Mouse (Mus musculus): ENCODE measurements around the gene Hal.
"Not testable (repeated sequence)": the region's sequence is repeated elsewhere in the genome, so short reads cannot be mapped to it uniquely, and the experiment has no call there.

Gene Hal

DNA sequence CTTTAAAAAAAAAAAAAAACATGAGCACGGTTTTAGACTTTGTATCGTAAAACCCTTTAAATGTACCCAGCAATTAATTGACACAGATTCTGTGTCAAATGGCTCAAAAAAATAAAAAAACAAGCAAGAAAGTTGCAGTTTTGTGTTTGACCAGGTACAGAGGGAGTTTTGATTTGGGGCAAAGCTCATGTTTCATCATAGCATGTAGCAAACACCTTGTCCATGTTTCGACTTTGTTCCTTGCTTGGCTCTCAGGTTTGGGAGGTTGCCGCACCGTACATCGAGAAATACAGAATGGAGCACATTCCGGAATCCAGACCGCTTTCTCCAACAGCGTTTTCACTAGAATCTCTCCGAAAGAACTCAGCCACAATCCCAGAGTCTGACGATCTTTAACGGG is 27.4 kb downstream of the Hal start:
- DNase-seq (ENCODE audit: low read depth, low spot score): no peak

DNA sequence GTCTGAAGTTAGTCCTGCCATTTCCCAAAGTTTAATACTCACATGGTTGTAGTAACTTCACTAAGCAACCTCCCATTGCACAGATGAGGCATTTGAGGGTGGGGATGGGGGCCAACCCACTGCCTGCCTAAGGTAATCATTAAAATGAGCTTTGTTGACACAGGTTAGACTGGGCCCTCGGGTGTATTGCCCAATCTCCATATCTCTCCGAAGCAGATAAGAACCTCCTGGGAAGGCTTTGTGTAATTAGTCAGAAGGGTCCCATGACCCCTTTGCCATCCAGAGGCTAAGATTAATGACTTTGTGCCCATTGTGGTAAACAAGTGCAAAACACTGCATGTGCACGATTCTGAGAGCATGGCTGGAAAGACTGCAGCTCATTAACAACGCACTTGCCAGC is 29.2 kb downstream of the Hal start:
- DNase-seq (ENCODE audit: low read depth, low spot score): no peak

DNA sequence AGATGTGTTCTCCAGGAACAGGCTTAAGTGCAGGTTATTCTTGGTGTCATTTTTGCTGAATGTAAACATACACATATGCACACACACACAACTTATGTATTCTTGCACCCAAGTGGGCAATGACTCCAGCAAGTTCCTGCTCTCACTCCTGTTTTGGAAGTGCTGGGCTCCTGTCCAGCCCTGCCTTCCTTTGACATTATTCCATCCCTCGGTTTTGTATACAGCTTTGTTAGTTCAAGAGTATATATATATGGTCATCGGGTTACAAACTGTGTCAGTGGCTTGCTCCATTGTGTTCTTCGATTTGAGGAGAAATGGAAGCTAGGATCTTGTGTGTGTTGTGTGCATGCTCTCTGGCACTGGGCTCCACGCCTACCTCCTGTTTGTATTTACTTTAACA is 29.6 kb downstream of the Hal start:
- DNase-seq (ENCODE audit: low read depth, low spot score): no peak

DNA sequence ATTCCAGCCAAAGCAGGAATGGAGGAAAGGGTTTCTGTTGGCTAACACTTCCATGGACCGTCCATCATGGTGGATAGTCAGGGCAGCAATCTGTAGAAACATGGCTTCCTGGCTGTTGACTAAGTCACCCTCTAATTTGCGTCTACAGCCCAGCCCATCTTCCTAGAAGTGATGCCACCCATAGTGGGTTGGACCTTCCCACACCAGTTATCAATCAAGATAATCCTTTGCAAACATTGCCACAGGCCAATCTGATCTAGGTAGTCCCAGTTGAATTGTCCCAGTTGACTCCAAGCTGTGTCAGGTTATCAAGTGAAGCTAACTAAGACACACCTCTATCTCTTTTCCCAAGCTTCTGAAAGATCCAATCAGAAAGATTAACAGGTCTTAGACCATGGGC is 30.1 kb downstream of the Hal start:
- DNase-seq (ENCODE audit: low read depth, low spot score): no peak

DNA sequence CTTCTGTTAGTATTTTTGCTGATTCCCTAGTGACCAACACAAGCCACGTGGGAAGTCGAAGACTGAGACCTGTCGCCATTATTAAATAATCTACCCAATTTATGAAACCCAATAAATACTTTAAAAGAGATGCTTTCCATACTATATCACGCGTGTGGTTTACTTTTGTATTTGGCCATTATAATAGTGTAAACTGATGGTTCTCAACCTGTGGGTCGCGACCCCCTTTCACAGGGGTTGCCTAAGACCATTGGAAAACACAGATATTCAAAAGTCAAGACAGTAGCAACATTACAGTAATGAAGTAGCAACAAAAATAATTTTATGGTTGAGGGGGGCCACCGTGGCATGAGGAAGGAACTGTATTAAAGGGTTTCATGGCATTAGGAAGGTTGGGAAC is 30.6 kb downstream of the Hal start:
- DNase-seq (ENCODE audit: low read depth, low spot score): no peak

DNA sequence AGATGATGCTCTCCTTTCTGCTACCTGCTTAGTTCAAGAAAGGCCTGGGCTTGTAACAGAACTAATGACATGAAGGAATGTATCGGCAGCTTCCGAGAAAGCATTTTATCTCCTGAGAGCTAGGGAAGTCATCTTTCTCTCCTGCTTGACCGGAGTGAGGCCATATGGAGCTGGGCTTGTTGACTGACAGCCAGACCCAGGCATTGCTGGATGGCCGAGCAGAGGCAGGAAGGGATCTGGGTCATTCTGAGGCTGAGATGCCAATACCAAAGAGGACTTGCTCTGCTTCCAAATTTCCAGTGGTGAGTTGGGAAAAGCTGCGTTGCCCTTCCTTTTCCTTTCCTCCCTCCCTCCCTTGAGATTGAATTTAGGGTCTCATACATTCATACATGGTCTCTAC is 31.2 kb downstream of the Hal start:
- DNase-seq (ENCODE audit: low read depth, low spot score): no peak

DNA sequence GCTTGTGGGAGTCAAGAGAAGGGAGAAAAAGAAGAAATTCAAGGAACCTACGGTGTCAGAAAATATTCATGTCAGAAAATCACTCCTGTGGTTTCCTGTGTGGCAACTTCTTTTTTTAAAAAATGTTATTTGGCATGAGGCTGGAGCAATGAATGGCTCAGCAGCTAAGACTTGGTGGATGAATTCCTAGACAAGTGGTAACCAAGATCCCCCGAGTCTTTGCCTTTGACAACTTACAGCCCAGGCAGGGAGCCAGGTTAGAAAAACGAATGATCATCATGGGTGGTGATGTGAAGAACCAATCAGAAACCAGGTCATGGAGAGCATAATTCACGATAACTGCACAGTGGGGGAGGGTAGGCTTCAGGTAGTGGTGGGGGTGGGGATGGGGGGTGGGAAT is 32.4 kb downstream of the Hal start:
- DNase-seq (ENCODE audit: low read depth, low spot score): no peak

DNA sequence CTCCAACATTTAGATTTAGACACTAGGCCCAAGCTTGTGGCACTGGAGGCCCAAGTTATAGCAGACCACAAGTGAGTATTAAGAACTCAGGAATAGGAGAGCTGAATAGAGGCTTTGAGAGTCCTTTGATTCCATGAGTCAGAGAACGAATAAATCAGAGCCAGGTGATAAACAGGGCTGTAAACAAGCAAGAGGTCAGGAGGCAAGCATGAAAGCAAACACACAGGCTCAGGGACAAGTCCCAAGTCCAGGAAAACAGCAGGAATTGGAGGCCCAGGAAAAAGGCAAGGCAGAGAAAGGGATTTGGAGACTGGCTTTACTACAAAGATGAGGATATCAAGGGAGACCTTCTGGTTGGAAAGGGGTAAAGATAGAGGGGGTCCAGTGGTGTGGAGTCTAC is 36.8 kb downstream of the Hal start:
- no peak for DNase-seq (ENCODE audit: low read depth, low spot score)

DNA sequence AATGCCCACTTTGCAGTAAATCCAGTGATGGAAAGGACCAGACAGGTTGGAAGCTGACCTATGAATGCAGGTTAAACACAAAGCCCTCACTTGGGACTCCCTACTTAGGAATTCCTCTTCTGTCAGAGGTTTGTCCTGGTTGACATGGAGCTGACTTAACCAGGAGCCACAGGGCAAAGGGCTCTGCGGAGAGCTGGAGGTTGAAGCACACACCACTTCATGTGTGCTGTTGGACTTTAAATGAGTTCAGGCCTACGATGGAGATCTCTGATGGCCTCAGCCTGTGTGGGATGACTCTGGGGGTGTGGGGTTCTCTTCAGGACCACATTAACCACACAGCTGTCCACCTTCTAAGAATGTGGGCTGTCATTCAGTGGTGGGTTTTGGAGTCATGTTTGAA is 49.7 kb downstream of the Hal start:
- no peak for DNase-seq (ENCODE audit: low read depth, low spot score)

DNA sequence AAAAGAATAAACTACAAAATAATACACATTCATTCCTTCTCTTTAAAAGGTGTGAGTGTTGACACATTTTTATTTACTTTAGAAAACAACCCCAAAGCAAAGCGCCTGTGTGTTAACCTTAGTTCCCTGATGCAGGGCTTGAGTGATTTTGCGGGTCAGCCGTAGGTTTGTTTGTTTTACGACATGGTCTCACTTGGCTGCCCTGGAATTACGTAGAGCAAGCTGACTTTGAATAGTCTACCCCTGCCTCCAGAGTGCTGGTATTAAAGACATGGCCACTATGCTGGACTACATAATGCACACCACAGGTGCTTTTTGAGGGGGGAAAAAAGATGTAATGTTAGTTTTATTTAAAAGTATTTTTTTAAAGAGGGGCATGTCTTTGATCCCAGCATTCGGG is 50.2 kb downstream of the Hal start:
- no peak for DNase-seq (ENCODE audit: low read depth, low spot score)

DNA sequence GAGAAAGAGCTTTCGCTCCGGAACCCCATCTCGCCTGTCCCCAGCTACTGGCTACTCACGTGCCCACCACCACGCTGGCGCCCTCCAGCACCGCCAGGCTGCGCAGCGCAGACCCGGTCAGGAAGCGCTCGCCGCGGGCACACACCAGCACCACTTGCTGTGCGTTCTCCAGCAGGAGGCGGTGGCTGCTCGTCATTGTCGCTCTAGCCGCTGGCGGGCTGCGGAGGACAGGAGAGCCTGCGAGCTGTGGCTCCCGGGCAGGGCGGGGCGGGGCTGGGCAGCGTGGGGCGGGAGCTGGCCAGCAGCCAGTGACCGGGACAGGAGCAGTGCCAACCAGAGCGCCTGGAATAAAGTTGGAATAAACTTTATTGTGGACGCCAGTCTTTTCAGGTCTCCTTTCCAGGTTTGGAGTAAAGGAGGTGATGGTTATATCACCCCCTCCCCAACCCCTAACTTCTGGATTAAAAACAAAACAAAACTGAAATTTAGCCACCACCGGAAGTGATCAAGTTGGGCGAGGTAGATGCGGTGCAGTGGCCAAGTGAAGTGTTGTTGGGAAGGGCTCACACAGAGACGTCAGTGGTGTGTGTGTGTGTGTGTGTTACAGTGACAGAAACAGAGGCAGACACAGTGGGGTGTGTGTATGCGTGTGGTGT is 51.3 kb downstream of the Hal start, which contains the start of gene Amdhd1:
TSS of gene Amdhd1 (minus strand) at position 259 of the 656 bp plus-strand sequence.
- DNase-seq (ENCODE audit: low read depth, low spot score): peak; percentile 51

DNA sequence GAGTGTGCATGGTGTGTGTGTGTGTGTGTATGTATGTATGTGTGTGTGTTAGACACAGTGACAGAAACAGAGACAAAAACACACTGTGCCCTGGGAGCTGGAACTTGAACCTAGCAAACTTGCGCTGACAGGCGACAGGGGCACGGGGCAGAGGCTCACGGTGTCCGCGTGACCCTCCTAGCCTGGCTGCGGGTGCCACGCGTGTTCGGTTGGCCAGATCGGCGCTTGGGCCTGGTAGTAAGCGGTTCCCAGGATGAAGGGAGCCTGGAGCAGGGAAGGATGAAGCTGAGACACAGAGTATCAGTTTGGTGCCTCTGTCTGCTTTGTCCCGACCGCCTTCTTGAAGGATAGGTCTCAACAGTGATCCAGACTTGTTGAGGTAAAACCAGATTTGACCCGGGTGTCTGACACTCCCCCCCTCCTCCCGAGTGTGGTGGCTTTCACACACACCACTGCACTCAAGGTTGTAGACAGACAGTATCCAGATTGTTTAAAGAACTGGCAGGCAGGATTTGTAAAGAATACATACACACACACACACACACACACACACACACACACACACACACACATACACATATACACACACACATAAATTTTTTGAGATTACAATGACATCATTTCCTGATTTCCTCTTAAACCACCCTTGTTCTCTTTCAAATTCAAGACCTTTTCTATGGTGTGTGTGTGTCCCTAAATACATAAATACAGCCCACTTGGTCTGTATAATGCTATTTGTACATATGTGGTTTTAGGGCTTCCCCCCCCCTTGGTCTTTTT is 52.1 kb downstream of the Hal start, which contains the start of gene Ccdc38:
TSS of gene Ccdc38 (plus strand) at position 202 of the 780 bp plus-strand sequence.
- no peak for DNase-seq (ENCODE audit: low read depth, low spot score)

DNA sequence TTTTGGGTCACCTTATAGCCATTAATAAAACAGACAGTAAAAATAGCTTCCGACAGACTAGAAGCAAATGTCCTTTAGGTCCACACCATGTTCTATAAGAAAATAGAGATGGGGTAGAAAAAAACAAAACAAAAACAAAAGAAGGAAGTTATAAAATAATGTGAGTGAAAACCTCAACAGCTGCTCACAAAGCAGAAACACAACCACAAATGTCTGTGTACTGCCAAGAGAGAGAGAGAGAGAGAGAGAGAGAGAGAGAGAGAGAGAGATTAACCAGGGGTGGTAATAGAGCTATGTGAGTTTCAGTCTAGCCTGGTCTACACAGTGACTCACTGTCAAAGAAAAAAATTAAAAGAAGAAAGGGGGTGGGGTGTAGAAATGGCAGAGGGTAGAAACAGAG is 53.0 kb downstream of the Hal start:
- DNase-seq (ENCODE audit: low read depth, low spot score): no peak

DNA sequence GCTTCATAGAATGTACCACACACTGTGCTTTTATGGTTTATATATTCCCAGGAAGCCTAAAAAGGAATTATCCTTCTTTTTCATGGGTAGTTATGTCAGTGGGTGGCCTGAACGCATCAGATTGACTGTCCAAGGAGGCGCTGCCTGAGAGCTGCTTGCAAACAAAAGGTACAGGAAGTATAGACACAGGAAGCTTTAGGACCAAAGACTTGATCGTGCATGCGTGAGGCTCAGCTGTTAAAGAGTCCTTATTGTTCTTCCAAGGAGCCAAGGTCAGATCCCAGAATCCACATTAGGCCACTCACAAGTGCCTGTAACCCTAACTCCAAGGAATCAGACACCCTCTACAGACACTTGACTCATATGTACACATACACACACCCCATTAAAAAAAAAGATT is 53.8 kb downstream of the Hal start:
- no peak for DNase-seq (ENCODE audit: low read depth, low spot score)

DNA sequence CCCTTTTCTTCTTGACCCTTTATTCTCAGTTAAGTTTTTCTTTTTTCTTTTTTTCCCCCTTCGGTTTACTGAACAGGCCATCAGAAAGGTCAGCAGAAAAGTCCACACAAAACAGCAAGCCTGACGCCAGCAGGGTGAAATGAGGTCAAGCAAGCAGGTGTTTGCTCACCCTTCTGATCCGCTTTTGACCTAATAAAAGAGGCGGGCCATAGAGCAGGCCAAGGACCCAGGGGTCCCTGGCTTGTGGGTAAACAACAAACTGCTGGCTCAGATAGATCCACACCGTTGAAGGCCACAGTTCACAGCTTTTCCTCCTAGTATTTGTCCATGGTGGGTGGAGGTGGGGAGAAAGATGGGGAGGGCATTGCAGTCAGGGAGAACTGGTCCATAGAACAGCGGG is 54.6 kb downstream of the Hal start:
- no peak for DNase-seq (ENCODE audit: low read depth, low spot score)

DNA sequence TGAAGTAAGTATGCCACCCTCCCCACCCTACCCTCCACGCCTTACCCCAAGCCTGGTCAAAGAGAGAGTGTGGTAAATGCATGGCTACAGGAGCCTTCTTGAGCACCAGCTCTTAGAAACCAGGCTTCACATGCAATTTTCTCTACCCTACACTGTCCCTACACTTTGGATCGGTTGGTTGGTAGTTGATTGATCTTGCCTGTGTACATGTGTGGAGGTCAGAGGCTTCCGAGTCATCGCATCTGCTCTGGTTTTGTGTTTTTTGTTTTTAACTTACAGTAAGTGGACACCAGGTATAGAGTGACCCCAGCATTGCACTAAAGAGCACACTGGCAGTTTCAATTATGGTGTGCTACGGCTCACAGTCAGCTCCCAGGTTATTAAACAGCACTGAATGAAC is 55.6 kb downstream of the Hal start:
- DNase-seq (ENCODE audit: low read depth, low spot score): no peak

DNA sequence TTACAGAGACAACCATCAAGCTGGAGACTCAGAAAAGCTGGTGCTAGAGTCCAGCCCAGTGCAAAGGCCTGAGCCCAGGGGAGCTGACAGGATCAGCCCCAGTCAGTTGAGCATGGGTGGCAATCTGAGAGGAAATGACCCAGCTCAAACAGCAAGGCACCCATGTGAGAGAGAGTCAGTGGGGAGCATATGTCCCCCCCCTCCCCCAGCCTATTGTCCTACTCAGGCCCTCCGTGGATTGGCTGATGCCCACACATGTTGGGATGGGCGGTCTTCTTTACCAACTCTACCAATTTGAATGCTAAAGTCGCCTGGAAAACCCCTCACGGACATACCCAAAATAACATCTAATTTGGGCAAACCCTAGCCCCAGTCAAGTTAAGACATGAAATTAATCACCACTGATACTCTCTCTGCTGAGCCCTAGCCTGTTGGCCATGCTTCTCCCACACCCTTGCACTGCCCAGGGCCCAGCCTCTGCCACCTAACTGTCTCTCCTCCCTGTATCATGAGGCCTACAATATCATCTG is 59.2 kb downstream of the Hal start:
- DNase-seq (ENCODE audit: low read depth, low spot score): no peak

DNA sequence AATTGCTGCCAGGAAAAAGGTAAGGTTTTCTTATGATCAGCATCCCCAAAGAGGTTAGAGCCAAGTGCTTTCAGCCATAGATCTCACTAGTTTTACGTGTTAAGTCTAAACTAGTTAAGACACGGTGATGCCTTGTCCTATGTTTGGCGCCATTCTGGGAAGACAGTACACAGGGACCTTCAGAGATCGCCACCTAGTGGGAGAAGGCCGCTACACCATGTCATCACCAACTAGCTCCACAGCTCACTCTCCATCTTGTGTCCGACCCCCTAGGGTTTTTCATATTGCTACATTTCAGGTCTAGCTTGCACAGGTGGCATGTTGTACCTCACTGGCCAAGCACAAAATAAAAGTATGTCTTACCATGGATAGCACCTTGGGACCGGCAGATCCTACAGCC is 60.4 kb downstream of the Hal start:
- DNase-seq (ENCODE audit: low read depth, low spot score): peak; percentile 61

DNA sequence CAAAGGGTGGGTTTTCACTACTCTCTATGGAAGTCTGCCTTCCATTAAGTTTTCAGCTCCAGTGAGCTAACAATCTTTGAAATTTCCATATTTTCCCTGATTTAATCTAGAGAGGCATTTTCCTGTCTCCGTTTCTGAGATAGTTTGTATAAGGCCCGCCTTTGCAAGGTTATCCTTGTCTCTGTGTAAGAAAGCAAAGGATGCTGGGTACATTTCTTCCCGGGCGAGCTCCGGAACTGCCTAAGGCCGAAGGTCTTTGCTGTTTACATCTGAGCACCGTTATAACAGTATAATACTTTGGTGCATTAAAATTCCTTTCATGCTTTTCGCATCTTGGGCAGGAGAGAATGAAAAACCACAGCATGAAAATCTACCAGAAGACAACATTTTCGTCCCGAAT is 61.3 kb downstream of the Hal start:
- DNase-seq (ENCODE audit: low read depth, low spot score): no peak

DNA sequence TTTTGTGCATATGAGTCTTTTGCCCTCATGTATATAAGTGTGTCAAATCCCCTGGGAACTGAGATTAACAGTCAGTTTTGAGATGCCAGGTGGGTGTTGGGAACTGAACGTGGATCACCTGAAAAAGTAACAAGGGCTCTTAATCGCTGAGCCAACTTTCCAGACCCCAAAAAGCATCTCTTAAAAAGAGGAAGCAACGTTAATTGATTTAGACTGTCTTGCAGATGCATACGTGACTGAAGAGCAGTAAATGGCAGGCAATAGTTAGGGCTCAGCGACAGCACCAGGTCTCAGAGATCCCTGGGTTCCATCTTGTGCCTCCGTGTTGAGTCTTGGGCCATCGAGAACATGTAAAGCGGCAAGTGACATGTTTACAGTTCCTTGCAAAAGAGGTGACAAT is 64.0 kb downstream of the Hal start:
- DNase-seq (ENCODE audit: low read depth, low spot score): no peak

DNA sequence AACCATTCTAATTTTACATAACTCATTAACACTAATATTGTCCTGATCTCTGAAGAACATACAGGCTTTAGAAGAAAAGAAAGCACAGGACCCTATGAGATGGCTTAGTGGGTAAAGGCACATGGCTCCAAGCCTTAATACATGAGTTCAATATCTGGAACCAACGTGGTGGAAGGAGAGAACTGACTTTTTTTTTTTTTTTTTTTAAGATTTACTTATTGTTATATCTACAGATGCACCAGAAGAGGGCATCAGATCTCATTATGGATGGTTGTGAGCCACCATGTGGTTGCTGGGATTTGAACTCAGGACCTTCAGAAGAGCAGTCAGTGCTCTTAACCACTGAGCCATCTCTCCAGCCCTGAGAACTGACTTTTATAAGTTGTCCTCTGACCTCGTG is 69.4 kb downstream of the Hal start:
- DNase-seq (ENCODE audit: low read depth, low spot score): not testable (repeated sequence)

DNA sequence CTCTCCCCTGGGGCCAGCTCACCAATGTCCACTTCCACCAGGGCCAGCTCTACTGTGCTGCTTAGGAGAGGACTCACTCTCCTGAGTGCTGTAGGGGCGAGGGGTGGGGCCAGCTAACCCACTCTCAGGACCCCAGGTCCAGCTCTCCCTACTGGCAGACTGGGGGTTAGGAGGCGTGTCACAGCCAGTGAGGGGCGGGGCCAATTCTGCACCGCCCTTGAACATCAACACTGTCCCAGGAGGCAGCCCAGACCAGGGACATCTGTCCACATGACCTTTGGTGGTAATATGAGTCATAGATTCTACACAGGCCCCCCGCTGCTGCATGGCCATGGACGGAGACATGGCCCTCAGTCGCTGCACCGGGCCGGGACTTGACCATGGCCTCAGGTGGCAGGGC is 71.2 kb downstream of the Hal start:
- no peak for DNase-seq (ENCODE audit: low read depth, low spot score)

DNA sequence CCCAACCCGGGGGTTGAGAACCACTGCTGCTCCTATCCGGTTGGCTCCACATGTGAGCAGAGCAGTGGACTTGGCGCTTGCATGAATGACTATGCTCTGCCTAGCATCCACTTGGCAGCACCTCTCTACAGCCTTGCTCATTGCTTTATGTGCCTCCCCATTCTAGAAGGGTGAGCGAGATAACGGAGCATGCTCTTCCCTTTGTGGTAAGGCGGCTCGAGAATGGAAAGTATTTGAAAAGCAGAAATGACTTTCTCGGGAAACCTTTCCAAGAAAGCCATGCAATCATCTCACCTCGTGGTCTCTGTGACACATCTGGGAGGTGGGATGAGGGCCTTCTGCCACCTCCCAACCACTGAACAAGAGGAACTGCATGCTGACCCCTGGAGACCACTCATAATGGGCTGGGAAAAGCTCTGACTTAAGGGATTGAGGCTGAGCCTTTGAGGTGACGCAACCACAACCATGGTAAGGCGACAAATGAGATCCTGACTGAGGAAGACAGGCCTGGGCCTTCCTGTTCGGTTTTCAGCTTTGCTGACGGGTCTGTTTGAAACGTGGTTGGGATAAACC is 76.0 kb downstream of the Hal start:
- no peak for DNase-seq (ENCODE audit: low read depth, low spot score)
